Mouse (Mus musculus) mature B cell (primary cell): ENCODE results near the gene Pikfyve.
"Not testable (repeated sequence)": the region's sequence is repeated elsewhere in the genome, so short reads cannot be mapped to it uniquely, and the experiment has no call there.

Source experiments
- in situ Hi-C: fragments of 300-500 bp; cut with MboI; formaldehyde crosslinking; loops from 2 replicates; pipeline ENCODE4 v1.14.3; 2019

The Pikfyve gene

DNA sequence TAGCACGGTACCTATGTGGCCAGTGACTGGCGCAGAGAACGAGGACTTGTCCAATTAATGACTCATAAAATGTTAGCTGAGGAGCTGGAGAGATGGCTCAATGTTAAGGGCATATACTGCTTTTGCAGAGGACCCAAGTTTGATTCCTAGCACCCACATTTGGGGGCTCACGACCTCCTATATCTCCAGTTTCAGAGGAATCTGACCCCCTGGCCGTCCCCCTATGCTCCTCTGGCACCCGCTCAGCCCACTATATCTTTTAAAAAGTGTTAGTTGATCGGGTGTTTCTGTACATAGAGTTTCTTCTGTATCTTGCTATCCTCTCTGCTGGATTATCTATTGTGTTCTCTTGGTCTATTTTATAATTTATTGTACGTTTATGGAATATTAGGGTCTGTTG lies 1.5 kb upstream of the Pikfyve start:
- in situ Hi-C loops = no loop called here

GRCm38 (mm10) chr1:65185524-65186205 lies 818 bp upstream of the Pikfyve start:
- in situ Hi-C loops = no loop called here

DNA sequence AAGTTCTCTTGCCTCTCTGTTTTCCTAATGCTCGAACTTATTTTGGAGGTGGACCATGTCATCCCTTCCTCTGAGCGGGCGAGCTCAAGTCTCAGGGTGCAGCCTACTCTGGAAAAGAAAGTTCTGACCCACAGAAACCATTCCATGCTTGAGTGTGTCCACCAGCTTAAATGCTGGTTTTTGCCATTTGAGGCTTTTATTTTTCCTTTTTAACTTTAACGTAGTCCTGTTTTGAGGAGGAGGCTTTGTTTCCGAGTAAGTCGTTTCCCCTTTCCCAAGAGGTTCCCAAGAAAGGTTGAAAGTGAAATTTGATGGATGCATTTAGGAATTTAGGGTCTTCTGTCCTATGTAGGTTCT lies 569 bp downstream of the Pikfyve start:
- in situ Hi-C loops = no loop called here

- in situ Hi-C loops = no loop called here
Observed at GRCm38 (mm10) chr1:65190172-65190571, 3.7 kb downstream of the Pikfyve start.

GRCm38 (mm10) chr1:65193226-65193625 lies 6.7 kb downstream of the Pikfyve start:
- in situ Hi-C loops = no loop called here

GRCm38 (mm10) chr1:65198425-65198824 lies 11.9 kb downstream of the Pikfyve start:
- in situ Hi-C loops = no loop called here

DNA sequence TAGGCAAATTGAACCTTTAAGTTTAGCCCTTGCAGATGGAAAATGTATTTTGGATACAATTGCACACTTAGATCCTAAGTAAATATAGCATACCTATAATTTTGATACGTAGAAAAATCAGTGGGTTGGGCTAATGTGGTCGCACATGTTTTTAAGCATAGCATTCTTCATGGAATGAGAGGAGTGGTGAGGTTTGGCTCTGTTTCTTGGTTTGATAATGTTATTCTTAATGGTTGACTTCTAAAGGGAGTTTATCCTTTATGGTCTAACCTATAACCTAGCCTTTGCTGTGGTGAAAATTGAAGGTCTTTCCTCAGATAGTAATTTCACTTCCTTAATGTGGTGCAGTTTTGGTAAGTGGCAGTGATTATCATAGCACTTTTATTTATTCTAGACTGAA lies 12.4 kb downstream of the Pikfyve start:
- in situ Hi-C loops = no loop called here

DNA sequence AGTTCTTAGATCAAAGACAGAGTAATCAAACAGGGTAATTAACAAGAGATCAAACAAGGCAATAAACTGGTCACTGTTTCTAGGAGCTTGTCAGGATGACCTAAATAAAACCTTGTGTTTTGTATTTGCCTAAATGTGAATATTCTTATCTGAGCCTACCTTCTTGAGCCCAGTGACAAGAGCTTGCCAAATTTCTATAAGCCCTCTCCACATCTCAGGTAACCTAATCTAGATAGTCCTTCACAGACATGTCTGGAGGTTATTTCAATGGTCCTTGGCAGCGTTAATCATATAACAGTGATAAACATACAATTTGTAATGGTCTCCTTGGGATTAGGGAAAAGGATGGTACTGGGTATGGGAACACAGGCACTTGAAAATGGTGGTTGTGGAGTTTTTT lies 17.8 kb downstream of the Pikfyve start:
- in situ Hi-C loops = no loop called here

- in situ Hi-C loops = no loop called here
Observed at GRCm38 (mm10) chr1:65213214-65213613, 26.7 kb downstream of the Pikfyve start.

GRCm38 (mm10) chr1:65217567-65217966 lies 31.1 kb downstream of the Pikfyve start:
- in situ Hi-C loops = no loop called here

GRCm38 (mm10) chr1:65217972-65218371 lies 31.5 kb downstream of the Pikfyve start:
- in situ Hi-C loops = no loop called here

- in situ Hi-C loops = no loop called here
Observed at GRCm38 (mm10) chr1:65223654-65224053, 37.2 kb downstream of the Pikfyve start.

DNA sequence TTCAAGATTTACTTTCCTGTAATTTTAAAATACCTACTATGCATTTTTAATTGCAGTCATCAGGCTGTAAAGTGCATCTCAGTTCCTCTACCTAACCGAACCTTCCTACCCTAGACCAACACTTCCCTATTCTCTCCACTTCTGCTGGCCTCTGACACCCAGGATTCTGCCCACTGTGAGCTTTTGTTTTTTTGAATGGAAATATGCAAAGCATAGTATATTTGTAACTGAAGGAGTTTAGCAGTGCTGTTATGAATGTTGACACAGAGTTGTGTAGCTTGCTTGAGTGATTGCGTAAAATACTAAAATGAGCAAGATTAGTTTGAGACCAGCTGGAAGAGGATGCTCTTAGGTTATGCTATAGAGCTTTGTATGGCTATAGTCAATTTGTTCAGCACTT lies 41.2 kb downstream of the Pikfyve start:
- in situ Hi-C loops = no loop called here

- in situ Hi-C loops = not testable (repeated sequence)
Observed at GRCm38 (mm10) chr1:65229768-65230167, 43.3 kb downstream of the Pikfyve start.

DNA sequence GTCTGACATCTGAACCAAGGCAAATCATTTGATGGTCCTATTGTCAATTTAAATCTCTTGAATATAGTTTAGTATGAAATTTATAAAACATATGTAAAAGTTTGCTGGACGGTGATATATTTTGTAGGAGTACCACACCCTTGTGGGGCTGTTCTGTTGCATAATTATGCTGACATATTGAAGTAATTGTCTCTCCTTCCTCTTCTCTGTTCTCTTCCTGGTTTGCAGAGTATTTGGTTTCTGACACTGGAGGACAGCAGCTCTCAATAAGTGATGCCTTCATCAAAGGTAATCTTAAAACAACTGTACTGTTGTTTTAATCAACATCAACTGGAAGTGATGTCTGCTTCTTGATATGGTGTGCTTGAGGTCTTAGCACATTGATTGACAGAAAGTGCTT lies 44.1 kb downstream of the Pikfyve start:
- in situ Hi-C loops = no loop called here

DNA sequence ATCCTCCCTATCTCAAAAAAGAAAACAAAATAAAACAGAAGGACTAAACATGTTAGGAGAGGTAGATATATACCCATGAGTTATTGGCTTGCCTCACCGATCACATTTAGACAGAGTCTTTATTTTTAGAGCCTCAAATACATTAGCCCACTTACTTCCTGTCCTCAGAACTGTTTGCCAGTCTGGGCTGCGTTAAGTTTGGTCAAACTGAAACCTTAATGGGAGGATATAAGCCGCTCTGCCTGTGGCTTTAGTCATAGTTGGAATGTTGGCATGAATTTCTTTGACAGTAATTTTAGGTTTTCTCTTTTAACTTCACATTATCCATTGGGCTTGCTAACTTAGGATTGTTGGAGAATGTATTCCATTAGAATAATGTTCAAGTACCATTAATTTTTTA lies 51.2 kb downstream of the Pikfyve start:
- in situ Hi-C loops = no loop called here

DNA sequence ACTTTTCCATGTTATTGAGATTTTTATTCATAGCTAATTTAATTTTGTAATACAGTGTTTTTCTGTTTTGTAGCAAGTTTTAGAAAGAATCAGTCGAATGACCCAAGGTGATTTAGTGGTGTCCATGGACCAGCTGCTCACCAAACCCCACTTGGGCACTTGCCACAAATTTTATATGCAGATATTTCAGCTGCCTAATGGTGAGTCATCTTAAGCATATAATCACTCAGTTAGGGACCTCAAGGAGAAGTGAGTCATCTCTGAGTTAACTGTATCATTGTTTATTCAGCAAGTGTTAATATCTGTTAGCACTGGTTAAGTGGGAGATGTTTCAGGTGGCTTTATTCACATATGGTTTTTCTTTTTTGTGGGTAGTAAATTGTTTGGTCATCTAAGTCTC lies 59.2 kb downstream of the Pikfyve start:
- in situ Hi-C loops = no loop called here

DNA sequence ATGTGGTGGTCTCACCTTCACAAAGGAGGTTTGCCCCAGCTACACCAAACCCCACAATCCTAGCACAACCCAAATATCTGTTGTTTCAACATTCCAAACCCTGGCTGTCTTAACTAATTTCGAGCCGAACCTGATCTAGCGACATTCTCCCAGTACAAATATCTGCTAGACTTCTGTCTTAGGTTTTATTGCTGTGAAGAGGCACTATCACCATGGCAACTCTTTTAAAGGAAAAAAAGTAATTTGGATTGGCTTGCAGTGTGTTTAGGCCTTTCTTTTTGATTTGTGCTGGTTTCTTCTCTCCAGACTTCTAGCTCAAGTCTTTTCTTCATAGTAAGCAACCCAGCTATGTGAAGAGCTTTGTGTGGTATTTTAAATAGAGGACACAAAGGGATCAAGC lies 94.0 kb downstream of the Pikfyve start:
- in situ Hi-C loops = loop anchor here (25.0 kb wide), 1 partner anchor 1582 kb away; the partner anchor contains the start of gene Acadl

DNA sequence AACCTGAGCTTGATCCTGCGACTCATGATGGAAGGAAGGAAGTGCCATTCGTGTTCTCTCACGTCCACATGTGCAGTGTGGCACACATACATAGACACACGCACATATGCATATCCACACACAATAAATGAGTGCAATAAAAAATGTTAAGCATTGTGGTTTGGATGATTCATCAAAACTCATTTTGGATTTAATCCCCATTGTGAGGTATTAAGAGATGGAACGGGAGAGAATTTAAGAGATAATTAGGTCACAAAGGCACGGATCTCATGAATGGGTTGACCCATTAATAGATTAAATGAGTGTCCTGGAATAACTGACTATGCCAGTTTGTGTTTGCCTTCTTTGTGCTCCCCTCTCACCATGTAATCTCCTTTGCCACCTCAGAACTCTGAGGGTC lies 95.3 kb downstream of the Pikfyve start, which contains the start of gene Pth2r:
Gene Pth2r (plus strand): TSS at position 301 of the 400 bp plus-strand sequence.
- in situ Hi-C loops = loop anchor here (25.0 kb wide), 1 partner anchor 1581 kb away; the partner anchor contains the start of gene Acadl

DNA sequence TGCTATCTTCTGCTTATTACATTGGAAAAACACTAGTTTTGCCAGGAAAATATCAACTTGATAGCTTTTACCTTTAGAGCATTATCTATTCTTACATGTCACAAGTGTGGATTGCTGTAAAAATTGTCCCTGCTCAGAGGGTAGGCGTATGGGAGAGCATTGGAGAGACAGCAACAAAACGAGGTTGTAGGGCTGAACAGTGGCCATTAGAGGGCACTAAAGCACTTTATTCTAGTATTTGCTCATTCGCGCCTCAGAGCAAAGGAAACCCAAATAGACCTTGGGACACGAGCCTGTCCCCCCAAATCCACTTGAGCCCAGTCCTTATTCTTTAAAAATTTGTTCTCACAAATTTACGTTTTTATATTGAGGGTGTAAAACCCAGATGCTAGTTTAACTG lies 96.3 kb downstream of the Pikfyve start:
- in situ Hi-C loops = loop anchor here (25.0 kb wide), 1 partner anchor 1580 kb away; the partner anchor contains the start of gene Acadl

DNA sequence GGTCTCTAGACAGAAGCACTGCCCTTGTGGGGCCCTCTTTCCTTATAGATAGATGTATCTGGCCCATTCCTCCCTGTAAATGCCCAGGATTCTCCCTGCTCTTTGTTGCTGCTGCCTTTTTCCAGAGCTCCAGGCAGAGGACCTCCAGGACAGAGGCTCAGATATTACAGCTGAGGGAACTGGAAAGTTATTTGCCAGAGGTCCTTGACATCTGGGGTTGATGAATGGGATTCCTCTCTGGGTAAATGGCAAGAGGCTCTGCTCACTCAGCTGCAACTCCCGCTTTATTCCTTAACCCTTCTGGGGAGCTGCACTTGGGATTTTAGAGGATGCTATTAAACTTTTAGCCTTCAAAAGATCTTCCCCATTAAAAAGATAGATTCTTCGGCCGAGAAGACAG lies 122.0 kb downstream of the Pikfyve start:
- in situ Hi-C loops = no loop called here

GRCm38 (mm10) chr1:65311214-65311933 lies 124.9 kb downstream of the Pikfyve start:
- in situ Hi-C loops = no loop called here

DNA sequence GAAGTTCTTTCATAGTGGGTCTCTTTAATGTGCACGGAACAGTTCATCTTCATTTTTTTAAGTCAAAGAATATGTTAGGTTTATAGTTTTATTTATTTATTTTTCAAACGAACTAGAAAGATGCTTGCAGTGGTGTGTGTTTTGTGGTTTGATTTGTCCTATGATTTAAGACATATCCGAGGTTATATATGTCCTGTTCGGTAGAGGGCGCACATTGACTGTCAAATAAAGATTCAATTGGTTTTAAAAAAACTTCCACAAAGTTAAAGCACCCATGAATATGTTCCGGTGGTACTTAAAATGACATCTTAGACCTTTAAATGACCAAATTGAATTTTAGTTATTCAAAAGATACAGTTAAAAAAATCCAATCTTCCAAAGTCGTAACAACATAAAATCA lies 125.6 kb downstream of the Pikfyve start:
- in situ Hi-C loops = no loop called here
